Mouse (Mus musculus) urinary bladder, postnatal 4 days (tissue): ENCODE measurements at regions not wholly inside any gene's neighbourhood (a gene's known extent, or its start where the extent isn't known, plus 50 kb on each side); places are given as distances from the start of the nearest gene placed in this dataset.

Source experiments
- DNase-seq, 2 experiments: peaks; one replicate each; pipeline ENCODE4 v3.0.0; 2021 to 2022; ENCODE audit warnings: low spot score in 2 of 2

DNA sequence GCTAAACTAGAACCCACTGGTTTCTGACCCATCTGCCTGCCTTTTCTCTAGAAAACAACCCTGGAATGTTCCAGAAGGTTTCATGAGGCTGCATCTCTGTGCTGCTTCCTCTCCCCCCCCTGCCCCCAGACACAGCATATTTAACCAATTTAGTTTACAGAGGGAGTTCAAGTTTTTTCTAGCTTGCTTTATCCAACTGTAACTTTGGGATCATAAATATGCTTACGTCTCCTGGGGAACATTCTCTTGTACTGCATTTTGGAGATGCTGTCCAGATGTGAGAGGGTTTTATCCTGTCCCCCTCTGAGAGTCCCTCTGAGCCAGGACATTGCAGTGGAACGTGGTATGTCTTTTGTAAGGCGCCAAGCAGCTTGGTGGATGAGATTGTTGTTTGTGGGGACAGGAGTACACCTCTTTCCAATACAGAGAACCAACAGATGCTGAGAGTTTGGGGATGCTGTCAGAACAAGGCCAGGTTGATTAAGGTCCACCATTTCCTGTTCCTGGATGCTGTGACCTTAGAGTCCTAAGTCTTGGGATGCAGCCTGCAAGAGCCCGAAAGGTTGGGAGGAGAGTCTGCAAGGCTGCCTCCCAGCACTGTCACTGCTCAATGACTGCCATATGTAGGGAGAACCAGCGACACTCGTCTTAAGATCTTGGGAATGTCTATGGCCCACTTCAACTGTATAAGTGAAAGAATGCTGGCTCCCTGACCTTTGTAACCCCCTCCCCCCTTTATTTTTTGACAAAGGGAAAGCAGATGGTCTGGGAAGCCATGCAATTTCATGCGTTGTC lies 51.4 kb upstream of the Tut7 start:
- no peak for DNase-seq
